ENCODE assay signal across 8 mouse cellular contexts in the genomic region with DNA sequence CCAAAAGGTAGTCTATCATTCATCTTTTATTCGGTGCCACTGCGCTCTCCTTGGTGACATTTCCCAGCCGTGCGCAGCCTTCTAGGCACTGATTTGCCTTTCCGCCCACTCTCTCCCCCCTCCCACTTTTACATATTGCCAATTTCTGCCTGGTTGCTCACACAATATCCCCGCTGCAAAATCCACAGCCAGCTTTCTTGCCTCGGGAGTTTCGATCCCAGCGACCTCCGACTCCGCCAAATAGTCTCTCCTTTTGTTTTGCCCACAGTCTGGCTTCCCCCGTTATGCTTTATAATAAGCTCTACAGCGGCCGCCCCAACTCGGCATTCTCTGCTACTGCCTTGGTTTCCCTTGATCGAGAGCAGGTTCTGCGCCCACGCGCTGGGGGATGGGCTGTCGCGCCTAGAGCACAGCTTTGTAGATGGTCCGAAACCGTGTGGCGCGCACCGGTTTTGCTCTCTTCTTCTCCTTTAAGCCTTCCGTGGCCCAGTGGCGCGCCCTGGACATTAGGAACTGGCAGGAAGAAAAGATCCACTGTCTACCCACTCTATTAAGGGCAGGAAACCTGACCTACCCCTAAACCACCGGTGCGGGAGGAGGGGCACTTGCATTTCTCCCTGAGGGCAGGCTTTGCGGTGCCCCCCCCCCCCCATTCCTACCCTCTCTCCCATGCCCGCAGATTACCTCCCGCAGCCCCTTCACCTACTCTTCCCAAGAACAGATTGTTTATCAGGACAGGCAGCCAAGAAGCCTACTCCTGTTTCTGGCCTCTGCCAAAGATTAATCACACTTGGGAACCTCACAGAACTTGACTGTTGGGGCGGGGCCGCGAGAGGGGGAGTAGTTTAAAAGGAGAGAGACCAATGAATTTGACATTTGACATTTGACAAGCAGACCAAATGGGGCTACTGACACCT. TPM values are rescaled to one million over a fixed set of nuclear protein-coding genes. Genes with fewer than 3 reads are reported as not detected.
DNase-seq lines count a peak whose midpoint lies in the region; ATAC-seq and TF ChIP-seq lines count a peak whose summit lies in the region.

No protein-coding gene starts in this region.

- H3K4me2 ChIP-seq in forebrain, embryonic 12.5 days, result peak overlapping the region; percentile 63

- WGBS in forebrain, embryonic 12.5 days, result 1% methylated on average over 35 of the region's 37 CpGs
- WGBS in hindbrain, embryonic 10.5 days, result under 1% methylated on average over 37 of the region's 37 CpGs

- no peaks in the 10 kb centered on the region for H3K36me3 ChIP-seq in G1E (replicated peaks)
- H3K36me3 ChIP-seq in forebrain, embryonic 12.5 days (replicated peaks), result no peaks in the 10 kb centered on the region
- H3K36me3 ChIP-seq in hindbrain, embryonic 10.5 days, result no peaks in the 10 kb centered on the region
- no peaks in the 10 kb centered on the region for H3K36me3 ChIP-seq in megakaryocyte, embryonic 14.5 days (replicated peaks; ENCODE audit: low read length)

- no peaks in the 10 kb centered on the region for H3K27me3 ChIP-seq in G1E (ENCODE audit: insufficient read depth, low read length)
- H3K27me3 ChIP-seq in forebrain, embryonic 12.5 days, result no peaks in the 10 kb centered on the region
- H3K27me3 ChIP-seq in hindbrain, embryonic 10.5 days (ENCODE audit: insufficient read depth, poor library complexity, severe bottlenecking), result peaks cover 23% of the 10 kb centered on the region
- H3K27me3 ChIP-seq in megakaryocyte, embryonic 14.5 days (replicated peaks), result no peaks in the 10 kb centered on the region

- H3K27ac ChIP-seq in forebrain, embryonic 12.5 days, result peak overlapping the region; percentile 98
- H3K27ac ChIP-seq in hindbrain, embryonic 10.5 days, result peak overlapping the region; percentile 94

- TF ChIP-seq POLR2A in brain, embryonic 14.5 days (IDR thresholded peaks at IDR 0.05; ENCODE audit: borderline replicate concordance, extremely low read depth, insufficient read depth, insufficient read length, poor library complexity, severe bottlenecking), result no peak

- no peaks in the 10 kb centered on the region for H3K9me3 ChIP-seq in G1E (replicated peaks)
- H3K9me3 ChIP-seq in forebrain, embryonic 12.5 days, result no peaks in the 10 kb centered on the region
- no peaks in the 10 kb centered on the region for H3K9me3 ChIP-seq in hindbrain, embryonic 10.5 days
- no peaks in the 10 kb centered on the region for H3K9me3 ChIP-seq in megakaryocyte, embryonic 14.5 days

- DNase-seq in G1E (ENCODE audit: low spot score), result peak; percentile 95
- peak; percentile 95 for DNase-seq in brain, embryonic 14.5 days (ENCODE audit: low read depth)
- DNase-seq in hindbrain, embryonic 10.5 days (ENCODE audit: low spot score), result peak; percentile 85
- peak; percentile 71 to 76 for DNase-seq in layer of hippocampus, postnatal 14 days (ENCODE audit: low spot score in 2 of 2)
- DNase-seq in right cerebral cortex, postnatal 14 days, result peak; percentile 69
- peak; percentile 68 for DNase-seq in yolk sac, embryonic 10.5 days (ENCODE audit: low spot score)

- ATAC-seq in G1E (ENCODE audit: extremely low read depth, insufficient number of reproducible peaks, low FRiP score, poor library complexity, severe bottlenecking), result peak; percentile 42
- no peak for ATAC-seq in forebrain, embryonic 12.5 days (ENCODE audit: low FRiP score)

- peaks cover 91% of the 10 kb centered on the region for H3K4me1 ChIP-seq in G1E (ENCODE audit: insufficient read depth, low read depth, low read length)
- peaks cover 92% of the 10 kb centered on the region for H3K4me1 ChIP-seq in forebrain, embryonic 12.5 days
- peaks cover 99% of the 10 kb centered on the region for H3K4me1 ChIP-seq in hindbrain, embryonic 10.5 days (replicated peaks)
- peaks cover 92% of the 10 kb centered on the region for H3K4me1 ChIP-seq in megakaryocyte, embryonic 14.5 days

- peak overlapping the region; percentile 56 for H3K9ac ChIP-seq in forebrain, embryonic 12.5 days

- H3K4me3 ChIP-seq in G1E (ENCODE audit: low read depth, low read length), result peak overlapping the region; percentile 74
- peak overlapping the region; percentile 28 for H3K4me3 ChIP-seq in forebrain, embryonic 12.5 days (replicated peaks)
- peak overlapping the region; percentile 57 for H3K4me3 ChIP-seq in hindbrain, embryonic 10.5 days
- H3K4me3 ChIP-seq in megakaryocyte, embryonic 14.5 days (replicated peaks), result peak overlapping the region; percentile 93

- TF ChIP-seq CTCF in G1E (IDR thresholded peaks at IDR 0.05; ENCODE audit: low read depth, low read length), result no peak
- TF ChIP-seq CTCF in brain, embryonic 14.5 days (IDR thresholded peaks at IDR 0.05; ENCODE audit: borderline replicate concordance, extremely low read depth, insufficient read depth, insufficient read length), result no peak

RNA-seq across cellular contexts. Expression of a gene that starts 7.4 kb away (rescaled TPM):
- total RNA-seq in G1E (2014; fragmentation: Nextera tagmentation), result 8.4 and 10.0 TPM in 2 replicates
- 8.5 and 11.0 TPM in 2 replicates for total RNA-seq in G1E (2017)
- polyA plus RNA-seq in G1E (2012), result 18.8 and 23.1 TPM in 2 replicates
- polyA plus RNA-seq in brain, embryonic 14.5 days (2012; rRNA removed), result 77.9 and 97.5 TPM in 2 replicates
- polyA plus RNA-seq in forebrain, embryonic 12.5 days (2016; fragmentation: Nextera tagmentation; extraction: Ambion mirVana), result 74.8 and 81.9 TPM in 2 replicates
- 20.3 and 34.2 TPM in 2 replicates for polyA plus RNA-seq in hindbrain, embryonic 10.5 days (2016; fragmentation: Nextera tagmentation; extraction: Ambion mirVana)
- 10 to 100 TPM; 64.9 to 65.1 TPM for total RNA-seq in layer of hippocampus, postnatal 14 days (2021)
- polyA plus RNA-seq in megakaryocyte, embryonic 14.5 days (2012; ENCODE audit: insufficient read depth, low replicate concordance), result 32.7 and 46.2 TPM in 2 replicates

RNA-seq across cellular contexts. Expression of a gene that starts 54.8 kb away (rescaled TPM):
- total RNA-seq in G1E (2014; fragmentation: Nextera tagmentation), result 89.5 and 104 TPM in 2 replicates
- total RNA-seq in G1E (2017), result 70.0 and 75.9 TPM in 2 replicates
- polyA plus RNA-seq in G1E (2012), result 35.5 and 42.7 TPM in 2 replicates
- polyA plus RNA-seq in brain, embryonic 14.5 days (2012; rRNA removed), result 67.3 and 70.7 TPM in 2 replicates
- polyA plus RNA-seq in forebrain, embryonic 12.5 days (2016; fragmentation: Nextera tagmentation; extraction: Ambion mirVana), result 49.5 and 51.4 TPM in 2 replicates
- polyA plus RNA-seq in hindbrain, embryonic 10.5 days (2016; fragmentation: Nextera tagmentation; extraction: Ambion mirVana), result 33.9 and 35.2 TPM in 2 replicates
- total RNA-seq in layer of hippocampus, postnatal 14 days (2021), result 10 to 100 TPM; 60.4 to 63.6 TPM
- polyA plus RNA-seq in megakaryocyte, embryonic 14.5 days (2012; ENCODE audit: insufficient read depth, low replicate concordance), result 4.8 and 6.4 TPM in 2 replicates

Comparison
In these comparisons a context has a peak if more than half of its experiments do, and no peak if none do; other contexts are left out.
1. H3K4me3 ChIP-seq: peak in every context shown above with its lines; median percentile 93 in megakaryocyte, embryonic 14.5 days; 74 in G1E; 57 in hindbrain, embryonic 10.5 days; 28 in forebrain, embryonic 12.5 days.